Mouse (Mus musculus) intestine, postnatal 0 days (tissue): ENCODE measurements around the gene Rest. TPM values are rescaled to one million over a fixed set of nuclear protein-coding genes. Genes with fewer than 3 reads are reported as not detected.

Experiments used
- ATAC-seq: fragments of 200-750 bp; cut with Nextera tagmentation; 2 replicates; pipeline ENCODE4 v1.8.0; 2017; ENCODE audit warnings: mild to moderate bottlenecking, moderate TSS enrichment, moderate library complexity
- H3K27ac ChIP-seq: fragments of 300-500 bp; sonication (generic); 2 replicates; pipeline ENCODE4 v1.5.1; 2014; ENCODE audit warnings: mild to moderate bottlenecking, low read depth, low read length, moderate library complexity
- H3K27me3 ChIP-seq: fragments of 300-500 bp; sonication (generic); replicated peaks from 2 replicates; pipeline ENCODE4 v1.6.1; 2014; ENCODE audit warnings: low read length, mixed read lengths; ENCODE audit not compliant: control insufficient read depth, insufficient read depth
- H3K36me3 ChIP-seq: fragments of 300-500 bp; sonication (generic); 2 replicates; pipeline ENCODE4 v1.6.1; 2014; ENCODE audit warnings: mild to moderate bottlenecking, moderate library complexity; ENCODE audit not compliant: control insufficient read depth, insufficient read depth
- H3K4me1 ChIP-seq: fragments of 300-500 bp; sonication (generic); replicated peaks from 2 replicates; pipeline ENCODE4 v1.6.1; 2014; ENCODE audit warnings: antibody characterized with exemption, low read length, mixed read lengths; ENCODE audit not compliant: control insufficient read depth, insufficient read depth
- H3K4me2 ChIP-seq: fragments of 300-500 bp; sonication (generic); replicated peaks from 2 replicates; pipeline ENCODE4 v1.6.1; 2014; ENCODE audit warnings: low read depth, mild to moderate bottlenecking, moderate library complexity
- H3K4me3 ChIP-seq: fragments of 300-500 bp; sonication (generic); 2 replicates; pipeline ENCODE4 v1.5.1; 2014; ENCODE audit warnings: low read depth, low read length
- H3K9ac ChIP-seq: fragments of 300-500 bp; sonication (generic); 2 replicates; pipeline ENCODE4 v1.6.1; 2014; ENCODE audit warnings: mild to moderate bottlenecking, low read depth, low read length
- H3K9me3 ChIP-seq: fragments of 300-500 bp; sonication (generic); 2 replicates; pipeline ENCODE4 v1.6.1; 2016; ENCODE audit warnings: mixed run types; ENCODE audit not compliant: control insufficient read depth
- CTCF ChIP-seq: sonication (generic); IDR thresholded peaks from 2 replicates; pipeline ENCODE4 v1.5.1; 2016; ENCODE audit warnings: low read depth, mild to moderate bottlenecking, control low read depth, antibody characterized with exemption, moderate library complexity
- WGBS: fragments of 180-500 bp; shearing (Covaris S2); extraction: QIAGEN DNeasy Blood & Tissue Kit; methylation state at CpG from one replicate; pipeline ENCODE4 v1.1.7; 2014; 5-methylcytosine and 5-hydroxymethylcytosine counted together
- microRNA-seq: library from miRNA; unstranded; fragments of <30 nt; microRNA quantifications from one replicate; pipeline ENCODE4, GENCODE M21; 2016
- polyA plus RNA-seq: library from polyadenylated mRNA; unstranded; fragments of >200 nt; fragmentation: Nextera tagmentation; extraction: Ambion mirVana; gene quantifications from 2 replicates; pipeline ENCODE4 v1.2.1, GENCODE M21; 2015

Rest gene
- polyA plus RNA-seq, 1 experiment from 2014 or later = 13.2 TPM

DNA sequence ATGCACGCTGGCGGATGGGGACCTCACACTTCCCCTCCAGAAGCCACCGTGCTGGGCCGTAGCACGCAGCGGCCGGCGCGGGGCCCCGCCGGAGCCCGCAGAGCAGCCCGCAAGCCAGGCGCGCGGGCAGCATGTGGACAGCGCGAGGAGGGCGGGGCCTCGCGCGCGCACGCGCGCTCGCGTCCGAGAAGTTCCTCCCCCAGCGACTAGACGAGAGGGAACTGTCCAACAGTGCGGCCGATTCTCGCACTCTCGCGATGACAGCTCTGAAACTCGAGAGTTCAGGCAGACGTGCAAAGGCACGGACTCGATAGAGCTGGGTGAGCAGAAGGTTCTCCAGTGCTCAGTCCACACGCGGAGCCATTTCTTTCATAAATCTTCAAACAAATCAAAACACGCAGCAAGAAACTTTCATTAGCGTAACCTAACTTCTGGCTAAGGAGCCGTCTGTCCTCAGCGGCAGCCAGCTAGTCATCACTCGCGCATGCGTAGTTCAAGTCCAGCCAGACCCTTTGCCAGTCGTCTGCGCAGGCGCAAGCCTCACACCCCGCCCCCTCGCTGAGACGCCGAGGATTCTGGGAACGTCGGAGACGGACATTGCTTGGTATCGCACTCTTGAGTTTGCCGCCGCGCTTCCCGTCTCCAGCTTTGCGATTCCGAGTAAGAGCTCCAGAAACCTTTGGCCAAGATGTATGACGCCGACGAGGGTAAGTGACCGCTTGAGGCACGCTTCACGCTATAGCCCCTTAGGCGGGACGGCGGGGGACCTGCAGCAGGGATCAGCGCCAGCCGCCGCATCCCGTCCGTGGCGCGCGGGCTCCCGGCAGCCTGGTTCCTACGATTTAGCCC lies 44.9 kb downstream of the Rest start, which contains the start of the genes Noa1 and Polr2b:
Gene Noa1 (minus strand): TSS at position 161 of the 849 bp plus-strand sequence.
Gene Polr2b (plus strand): TSS at position 224 of the 849 bp plus-strand sequence.
- Histone ChIP-seq H3K9me3 (no peaks in the 10 kb centered on the region), H3K4me1 (peaks cover 12% of the 10 kb centered on the region; the same call in 1 of the 2 replicates), H3K4me2 (peak within 1 kb of the TSS; percentile 100), H3K36me3 (peaks cover 22% of the 10 kb centered on the region), H3K9ac (peak within 1 kb of the TSS; percentile 87), H3K27ac (peak within 1 kb of the TSS; percentile 84), H3K27me3 (no peaks in the 10 kb centered on the region), H3K4me3 (peak within 1 kb of the TSS; percentile 83)
- WGBS = under 1% methylated on average over 85 of the region's 85 CpGs
- ATAC-seq = peak; percentile 97
- peak; percentile 39 for TF ChIP-seq CTCF

GRCm38 (mm10) chr5:77314206-77314605 lies 48.9 kb downstream of the Rest start:
- no peak for ATAC-seq
- H3K27ac ChIP-seq = no peak overlapping the region
- 93% methylated on average over 4 of the region's 4 CpGs for WGBS
- 0 out of 2 replicates have a peak, but pooled peaks cover 3% of the 10 kb centered on the region for H3K4me1 ChIP-seq
- H3K36me3 ChIP-seq = peaks cover 13% of the 10 kb centered on the region
- H3K4me3 ChIP-seq = no peak overlapping the region
- TF ChIP-seq CTCF = no peak
- no peak overlapping the region for H3K9ac ChIP-seq
- H3K4me2 ChIP-seq = no peak overlapping the region
- H3K9me3 ChIP-seq = no peaks in the 10 kb centered on the region
- no peaks in the 10 kb centered on the region for H3K27me3 ChIP-seq

GRCm38 (mm10) chr5:77314986-77315385 lies 49.7 kb downstream of the Rest start:
- ATAC-seq = no peak
- H3K4me2 ChIP-seq = no peak overlapping the region
- H3K4me1 ChIP-seq = no peaks in the 10 kb centered on the region
- H3K9me3 ChIP-seq = no peaks in the 10 kb centered on the region
- H3K4me3 ChIP-seq = no peak overlapping the region
- no peak for TF ChIP-seq CTCF
- H3K27me3 ChIP-seq = no peaks in the 10 kb centered on the region
- peaks cover 13% of the 10 kb centered on the region for H3K36me3 ChIP-seq
- WGBS = 83% methylated on average over 6 of the region's 6 CpGs
- H3K9ac ChIP-seq = no peak overlapping the region
- no peak overlapping the region for H3K27ac ChIP-seq

GRCm38 (mm10) chr5:77324936-77325335 lies 59.6 kb downstream of the Rest start:
- H3K9ac ChIP-seq = no peak overlapping the region
- no peak overlapping the region for H3K4me3 ChIP-seq
- H3K36me3 ChIP-seq = peaks cover 84% of the 10 kb centered on the region
- H3K27ac ChIP-seq = no peak overlapping the region
- ATAC-seq = no peak
- H3K27me3 ChIP-seq = no peaks in the 10 kb centered on the region
- TF ChIP-seq CTCF = no peak
- no peaks in the 10 kb centered on the region for H3K9me3 ChIP-seq
- H3K4me1 ChIP-seq = no peaks in the 10 kb centered on the region
- H3K4me2 ChIP-seq = no peak overlapping the region
- 56% methylated on average over 1 of the region's 1 CpGs for whole genome bisulfite sequencing

DNA sequence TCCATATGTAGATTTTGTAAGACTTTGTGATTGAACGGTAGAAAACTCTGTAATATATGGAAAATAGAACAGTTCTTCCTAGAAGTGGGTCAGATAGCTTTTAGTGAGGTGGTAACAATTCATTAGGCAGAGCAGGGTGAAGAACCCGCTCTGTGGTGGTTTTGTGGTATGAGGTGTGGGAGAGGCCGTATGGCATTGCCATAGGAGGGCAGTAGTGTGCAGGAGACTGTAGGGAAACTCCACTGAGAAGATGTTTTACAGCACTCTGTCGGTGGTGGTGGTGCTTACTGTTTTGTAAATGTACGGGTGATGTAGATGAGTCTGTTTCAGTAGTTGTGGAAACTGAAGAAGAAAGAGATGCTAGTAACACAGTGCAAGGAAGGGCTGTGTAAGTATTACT lies 64.9 kb downstream of the Rest start:
- H3K9ac ChIP-seq = no peak overlapping the region
- H3K36me3 ChIP-seq = peaks cover 74% of the 10 kb centered on the region
- no peak overlapping the region for H3K4me2 ChIP-seq
- WGBS = 81% methylated on average over 5 of the region's 5 CpGs
- TF ChIP-seq CTCF = peak; percentile 44
- H3K9me3 ChIP-seq = no peaks in the 10 kb centered on the region
- H3K4me1 ChIP-seq = no peaks in the 10 kb centered on the region
- no peak for ATAC-seq
- no peak overlapping the region for H3K27ac ChIP-seq
- H3K4me3 ChIP-seq = no peak overlapping the region
- H3K27me3 ChIP-seq = no peaks in the 10 kb centered on the region

Small RNA genes within 50 kb of the gene (microRNA-seq; reads per million reads assigned to microRNA genes)
- gene Mir5098 = not detected

Other genes starting within 250 kb of the Rest start
- 5.7 and 6.3 TPM in 2 replicates for gene Thegl, start 249.5 kb upstream of the Rest start, polyA plus RNA-seq
- 10.5 and 12.0 TPM in 2 replicates for gene Hopx, start 150.4 kb upstream of the Rest start, polyA plus RNA-seq
- 1.3 and 1.4 TPM in 2 replicates for gene Spink2, start 54.0 kb upstream of the Rest start, polyA plus RNA-seq
- gene Noa1, start 44.6 kb downstream of the Rest start, polyA plus RNA-seq = 11.8 and 12.3 TPM in 2 replicates
- gene Polr2b, start 44.7 kb downstream of the Rest start, polyA plus RNA-seq = 18.7 and 20.3 TPM in 2 replicates
- gene Igfbp7, start 142.6 kb downstream of the Rest start, polyA plus RNA-seq = 255 and 258 TPM in 2 replicates